Mouse (Mus musculus) liver, adult 2 months (tissue): Measurements from ENCODE around the gene Isca2. TPM values are rescaled to one million over a fixed set of nuclear protein-coding genes. Genes with fewer than 3 reads are reported as not detected.
A peak's percentile ranks its signal among the peaks of the same experiment; 100 is the strongest.

ENCODE experiments used
- DNase-seq: peaks from one replicate; pipeline ENCODE4 v3.0.0-alpha.2; 2011; ENCODE audit warnings: low read depth, low spot score; ENCODE audit errors: extremely low read depth
- H3K27ac ChIP-seq: fragments of 200-500 bp; replicated peaks from 2 replicates; pipeline ENCODE4 v1.5.1; 2012; ENCODE audit warnings: low read depth, mild to moderate bottlenecking, control low read depth, inconsistent platforms, low read length; ENCODE audit not compliant: insufficient read depth
- H3K27me3 ChIP-seq: fragments of 200-500 bp; 2 replicates; pipeline ENCODE4 v1.6.1; 2012; ENCODE audit warnings: mild to moderate bottlenecking, moderate library complexity, low read length, inconsistent platforms; ENCODE audit not compliant: control insufficient read depth, insufficient read depth
- H3K36me3 ChIP-seq: fragments of 200-500 bp; 2 replicates; pipeline ENCODE4 v1.6.1; 2012; ENCODE audit warnings: low read length, inconsistent platforms; ENCODE audit not compliant: control insufficient read depth, insufficient read depth
- H3K4me1 ChIP-seq: fragments of 200-500 bp; 2 replicates; pipeline ENCODE4 v1.6.1; 2011; ENCODE audit warnings: low read length; ENCODE audit not compliant: control insufficient read depth, insufficient read depth
- H3K4me3 ChIP-seq: fragments of 200-500 bp; 2 replicates; pipeline ENCODE4 v1.5.1; 2011; ENCODE audit warnings: low read depth, mild to moderate bottlenecking, control low read depth, low read length, moderate library complexity; ENCODE audit not compliant: insufficient read depth
- H3K79me2 ChIP-seq: fragments of 200-500 bp; 2 replicates; pipeline ENCODE4 v1.6.1; 2012; ENCODE audit warnings: inconsistent platforms, mild to moderate bottlenecking, low read length, moderate library complexity; ENCODE audit not compliant: control insufficient read depth, insufficient read depth
- H3K9ac ChIP-seq: fragments of 200-500 bp; 2 replicates; pipeline ENCODE4 v1.6.1; 2012; ENCODE audit warnings: low read depth, mild to moderate bottlenecking, control low read depth, inconsistent platforms, low read length
- CTCF ChIP-seq: fragments of 200-500 bp; IDR thresholded peaks from 2 replicates; pipeline ENCODE4 v1.5.1; 2011; ENCODE audit warnings: low read depth, low read length, control low read depth
- POLR2A ChIP-seq: fragments of 200-500 bp; IDR thresholded peaks from 2 replicates; pipeline ENCODE4 v1.6.1; 2011; ENCODE audit warnings: low read length, control low read depth; ENCODE audit not compliant: insufficient read depth; ENCODE audit errors: extremely low read depth
- WGBS: fragments of 180-500 bp; shearing (Covaris S2); methylation state at CpG from one replicate; pipeline ENCODE4 v1.1.7; 2018; 5-methylcytosine and 5-hydroxymethylcytosine counted together
- polyA plus RNA-seq: library from polyadenylated mRNA; depleted of rRNA; stranded (reverse); fragments of >200 nt; gene quantifications from 2 replicates; pipeline ENCODE4 v1.2.3, GENCODE M21; 2012; rRNA removed
- total RNA-seq: library from RNA; depleted of rRNA; stranded (reverse); fragments of >200 nt; gene quantifications from 2 replicates; pipeline ENCODE4 v1.2.3, GENCODE M21; 2014; rRNA removed

The Isca2 gene
- total RNA-seq = 41.4 and 44.0 TPM in 2 replicates
- 48.2 and 54.3 TPM in 2 replicates for polyA plus RNA-seq

- Histone ChIP-seq H3K27ac (peak within 1 kb of the TSS; percentile 88), H3K4me3 (peak within 1 kb of the TSS; percentile 82), H3K27me3 (no peaks in the 10 kb centered on the region), H3K79me2 (peaks cover 3% of the 10 kb centered on the region; the same call in 1 of the 2 replicates), H3K36me3 (no peaks in the 10 kb centered on the region), H3K9ac (peak within 1 kb of the TSS; percentile 84), H3K4me1 (peaks cover 9% of the 10 kb centered on the region)
- TF ChIP-seq POLR2A = peak; percentile 93
- TF ChIP-seq CTCF = no peak
- DNase-seq = peak; percentile 99
- under 1% methylated on average over 50 of the region's 50 CpGs for WGBS
Observed at GRCm38 (mm10) chr12:84772726-84773441, at the start of gene Isca2, which contains the start of gene Npc2. Gene Isca2, plus strand, starts transcription at chr12:84773251. Gene Npc2, minus strand, starts transcription at chr12:84773152.

- Histone ChIP-seq H3K9ac (no peak overlapping the region), H3K4me3 (no peak overlapping the region), H3K27me3 (no peaks in the 10 kb centered on the region), H3K4me1 (no peaks in the 10 kb centered on the region), H3K79me2 (no peaks in the 10 kb centered on the region), H3K36me3 (no peaks in the 10 kb centered on the region), H3K27ac (no peak overlapping the region)
- WGBS = 82% methylated on average over 4 of the region's 4 CpGs
- TF ChIP-seq POLR2A (no peak), CTCF (no peak)
- no peak for DNase-seq
Observed at GRCm38 (mm10) chr12:84726391-84726790, 46.7 kb upstream of the Isca2 start.

GRCm38 (mm10) chr12:84726986-84727385 lies 46.1 kb upstream of the Isca2 start:
- no peaks in the 10 kb centered on the region for H3K4me1 ChIP-seq
- no peaks in the 10 kb centered on the region for H3K27me3 ChIP-seq
- H3K4me3 ChIP-seq = no peak overlapping the region
- 55% methylated on average over 4 of the region's 4 CpGs for WGBS
- no peak for TF ChIP-seq POLR2A
- no peak for TF ChIP-seq CTCF
- H3K36me3 ChIP-seq = no peaks in the 10 kb centered on the region
- H3K79me2 ChIP-seq = no peaks in the 10 kb centered on the region
- no peak overlapping the region for H3K27ac ChIP-seq
- no peak for DNase-seq
- H3K9ac ChIP-seq = no peak overlapping the region

- no peaks in the 10 kb centered on the region for H3K36me3 ChIP-seq
- no peak for DNase-seq
- no peaks in the 10 kb centered on the region for H3K79me2 ChIP-seq
- TF ChIP-seq CTCF (no peak), POLR2A (no peak)
- no peaks in the 10 kb centered on the region for H3K4me1 ChIP-seq
- WGBS = 69% methylated on average over 5 of the region's 5 CpGs
- no peak overlapping the region for H3K4me3 ChIP-seq
- no peaks in the 10 kb centered on the region for H3K27me3 ChIP-seq
- H3K27ac ChIP-seq = no peak overlapping the region
- H3K9ac ChIP-seq = no peak overlapping the region
Observed at GRCm38 (mm10) chr12:84727434-84727833, 45.6 kb upstream of the Isca2 start.

- H3K27me3 ChIP-seq = no peaks in the 10 kb centered on the region
- H3K4me1 ChIP-seq = no peaks in the 10 kb centered on the region
- H3K79me2 ChIP-seq = no peaks in the 10 kb centered on the region
- no peak overlapping the region for H3K9ac ChIP-seq
- no peak overlapping the region for H3K27ac ChIP-seq
- 91% methylated on average over 10 of the region's 10 CpGs for WGBS
- H3K36me3 ChIP-seq = no peaks in the 10 kb centered on the region
- no peak for DNase-seq
- no peak for TF ChIP-seq CTCF
- no peak for TF ChIP-seq POLR2A
- no peak overlapping the region for H3K4me3 ChIP-seq
Observed at GRCm38 (mm10) chr12:84728421-84728820, 44.6 kb upstream of the Isca2 start.

GRCm38 (mm10) chr12:84733366-84733765 lies 39.7 kb upstream of the Isca2 start:
- H3K27me3 ChIP-seq = no peaks in the 10 kb centered on the region
- no peaks in the 10 kb centered on the region for H3K36me3 ChIP-seq
- TF ChIP-seq POLR2A (no peak), CTCF (no peak)
- H3K4me3 ChIP-seq = no peak overlapping the region
- H3K27ac ChIP-seq = no peak overlapping the region
- DNase-seq = no peak
- WGBS = 71% methylated on average over 13 of the region's 13 CpGs
- H3K9ac ChIP-seq = no peak overlapping the region
- no peaks in the 10 kb centered on the region for H3K79me2 ChIP-seq
- H3K4me1 ChIP-seq = no peaks in the 10 kb centered on the region
